Mouse (Mus musculus) bone marrow macrophage, adult 2 months (primary cell): ENCODE data around the gene Olfr282.
A peak's percentile ranks its signal among the peaks of the same experiment; 100 is the strongest.

Source experiments
- CTCF ChIP-seq: IDR thresholded peaks from 2 replicates; pipeline ENCODE4 v1.5.1; 2012; ENCODE audit warnings: low read depth, mild to moderate bottlenecking, low read length, moderate library complexity
- POLR2A ChIP-seq: IDR thresholded peaks from 2 replicates; pipeline ENCODE4 v1.6.1; 2012; ENCODE audit warnings: mild to moderate bottlenecking, low read depth, low read length, borderline replicate concordance

GRCm38 (mm10) chr15:98408406-98409060, 22.5 kb upstream of the Olfr282 start:
- peak; percentile 38; the same call in 1 of the 2 replicates for TF ChIP-seq CTCF
- TF ChIP-seq POLR2A, result no peak
